Mouse (Mus musculus): ENCODE measurements around the gene D430019H16Rik.

D430019H16Rik gene

GRCm38 (mm10) chr12:105523737-105524136 is 70.1 kb downstream of the D430019H16Rik start:
- in situ Hi-C loops (cut with MboI; ENCODE audit: low pct_unique_long_range_greater_than_20kb in 1 of 2, low sequenced_read_pairs in 2 of 2, unreplicated experiment in 1 of 2) = no loop called here

GRCm38 (mm10) chr12:105526186-105526585 is 72.5 kb downstream of the D430019H16Rik start:
- in situ Hi-C loops (cut with MboI; ENCODE audit: low pct_unique_long_range_greater_than_20kb in 1 of 2, low sequenced_read_pairs in 2 of 2, unreplicated experiment in 1 of 2) = no loop called here

GRCm38 (mm10) chr12:105526829-105527228 is 73.2 kb downstream of the D430019H16Rik start:
- in situ Hi-C loops (cut with MboI; ENCODE audit: low pct_unique_long_range_greater_than_20kb in 1 of 2, low sequenced_read_pairs in 2 of 2, unreplicated experiment in 1 of 2) = no loop called here

GRCm38 (mm10) chr12:105529545-105529944 is 75.9 kb downstream of the D430019H16Rik start:
- in situ Hi-C loops (cut with MboI; ENCODE audit: low pct_unique_long_range_greater_than_20kb in 1 of 2, low sequenced_read_pairs in 2 of 2, unreplicated experiment in 1 of 2) = no loop called here

GRCm38 (mm10) chr12:105531724-105532371 is 78.2 kb downstream of the D430019H16Rik start:
- in situ Hi-C loops (cut with MboI; ENCODE audit: low pct_unique_long_range_greater_than_20kb in 1 of 2, low sequenced_read_pairs in 2 of 2, unreplicated experiment in 1 of 2) = no loop called here

- in situ Hi-C loops (cut with MboI; ENCODE audit: low pct_unique_long_range_greater_than_20kb in 1 of 2, low sequenced_read_pairs in 2 of 2, unreplicated experiment in 1 of 2) = no loop called here
These were observed 81.2 kb downstream of the D430019H16Rik start for GRCm38 (mm10) chr12:105534842-105535241.

GRCm38 (mm10) chr12:105535968-105536760 is 82.5 kb downstream of the D430019H16Rik start:
- in situ Hi-C loops (cut with MboI; ENCODE audit: low pct_unique_long_range_greater_than_20kb in 1 of 2, low sequenced_read_pairs in 2 of 2, unreplicated experiment in 1 of 2) = no loop called here

GRCm38 (mm10) chr12:105537162-105537561 is 83.5 kb downstream of the D430019H16Rik start:
- in situ Hi-C loops (cut with MboI; ENCODE audit: low pct_unique_long_range_greater_than_20kb in 1 of 2, low sequenced_read_pairs in 2 of 2, unreplicated experiment in 1 of 2) = no loop called here

- in situ Hi-C loops (cut with MboI; ENCODE audit: low pct_unique_long_range_greater_than_20kb in 1 of 2, low sequenced_read_pairs in 2 of 2, unreplicated experiment in 1 of 2) = no loop called here
These were observed 86.0 kb downstream of the D430019H16Rik start for GRCm38 (mm10) chr12:105539649-105540048.

GRCm38 (mm10) chr12:105541590-105542402 is 88.1 kb downstream of the D430019H16Rik start:
- in situ Hi-C loops (cut with MboI; ENCODE audit: low pct_unique_long_range_greater_than_20kb in 1 of 2, low sequenced_read_pairs in 2 of 2, unreplicated experiment in 1 of 2) = no loop called here

- in situ Hi-C loops (cut with MboI; ENCODE audit: low pct_unique_long_range_greater_than_20kb in 1 of 2, low sequenced_read_pairs in 2 of 2, unreplicated experiment in 1 of 2) = no loop called here
These were observed 88.9 kb downstream of the D430019H16Rik start for GRCm38 (mm10) chr12:105542513-105542912.
